Mouse (Mus musculus): Measurements from ENCODE around the gene Dbndd2. TPM values are rescaled to one million over a fixed set of nuclear protein-coding genes. Genes with fewer than 3 reads are reported as not detected.

Dbndd2 gene
- polyA plus RNA-seq, 1 experiment from 2014 or later: 8.8 TPM

DNA sequence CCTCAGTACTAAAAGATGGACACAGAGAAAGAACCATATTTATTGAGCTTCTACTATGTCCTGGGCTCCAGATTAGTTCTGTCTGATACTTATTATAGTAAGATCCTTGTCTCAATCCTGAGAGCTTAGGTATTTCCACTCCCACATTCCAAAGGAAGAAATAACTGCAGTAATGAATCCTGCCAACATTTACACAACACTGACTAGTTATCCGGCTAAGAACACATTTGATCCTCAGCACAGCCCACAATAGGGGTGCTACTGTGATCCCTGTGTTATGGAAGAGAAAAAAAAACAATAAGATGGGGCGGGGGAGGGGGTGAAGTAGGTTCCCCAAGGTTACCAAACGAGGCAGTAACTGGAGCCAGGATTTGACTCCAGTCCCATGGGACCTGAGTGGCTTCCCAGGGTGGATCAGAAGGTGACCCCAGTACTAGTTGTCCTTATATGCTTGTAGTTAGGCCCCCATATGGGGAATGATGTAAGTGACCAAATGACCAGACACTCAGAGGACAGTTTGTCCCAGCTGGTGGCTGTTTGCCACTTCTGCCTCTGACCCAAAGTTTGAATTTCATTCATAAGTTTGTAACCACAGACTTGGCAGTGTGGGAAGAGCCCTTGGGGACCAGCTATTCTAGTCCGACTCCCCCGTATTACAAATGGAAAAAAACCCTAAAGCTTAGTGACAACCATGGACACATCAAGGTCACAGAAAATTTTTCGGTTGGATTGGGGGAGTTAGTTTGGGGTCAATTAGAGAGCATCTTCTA lies 30.3 kb upstream of the Dbndd2 start:
- H3K9ac ChIP-seq: no peak overlapping the region
- H3K4me2 ChIP-seq: 0 out of 2 replicates have a peak overlapping the region, but pooled peaks have one; percentile 1
- no peaks in the 10 kb centered on the region for H3K9me3 ChIP-seq
- peak overlapping the region; percentile 90 for H3K27ac ChIP-seq
- no peak for ATAC-seq (ENCODE audit: borderline replicate concordance, extremely low read depth, low FRiP score, low TSS enrichment)
- H3K36me3 ChIP-seq: no peaks in the 10 kb centered on the region
- H3K4me1 ChIP-seq: peaks cover 56% of the 10 kb centered on the region
- no peak overlapping the region for H3K4me3 ChIP-seq
- H3K27me3 ChIP-seq: no peaks in the 10 kb centered on the region
- WGBS: 54% methylated on average over 6 of the region's 6 CpGs

DNA sequence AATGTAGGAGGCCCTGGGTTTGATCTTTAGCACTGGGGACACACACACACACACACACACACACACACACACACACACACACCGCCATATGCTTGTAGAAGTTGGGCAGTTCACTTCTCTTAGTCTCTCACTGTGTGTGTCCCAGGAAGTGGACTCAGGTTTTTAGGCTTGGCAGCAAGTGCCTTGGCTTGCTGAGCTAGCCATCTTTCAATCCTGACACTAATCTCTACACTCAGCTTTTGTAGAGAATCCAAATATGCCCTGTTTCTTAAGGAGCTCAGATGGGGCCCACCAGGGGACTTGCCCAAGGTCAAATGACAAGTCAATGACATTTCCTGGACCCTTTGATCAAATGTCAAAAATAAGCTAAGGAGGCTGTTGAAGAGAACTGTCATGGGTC lies 29.5 kb upstream of the Dbndd2 start:
- H3K4me1 ChIP-seq: peaks cover 58% of the 10 kb centered on the region
- 64% methylated on average over 1 of the region's 1 CpGs for WGBS
- no peaks in the 10 kb centered on the region for H3K36me3 ChIP-seq
- ATAC-seq (ENCODE audit: borderline replicate concordance, extremely low read depth, low FRiP score, low TSS enrichment): no peak
- H3K9ac ChIP-seq: no peak overlapping the region
- no peaks in the 10 kb centered on the region for H3K27me3 ChIP-seq
- peak overlapping the region; percentile 39; the same call in 1 of the 2 replicates for H3K4me2 ChIP-seq
- H3K27ac ChIP-seq: peak overlapping the region; percentile 90
- no peaks in the 10 kb centered on the region for H3K9me3 ChIP-seq
- H3K4me3 ChIP-seq: no peak overlapping the region

DNA sequence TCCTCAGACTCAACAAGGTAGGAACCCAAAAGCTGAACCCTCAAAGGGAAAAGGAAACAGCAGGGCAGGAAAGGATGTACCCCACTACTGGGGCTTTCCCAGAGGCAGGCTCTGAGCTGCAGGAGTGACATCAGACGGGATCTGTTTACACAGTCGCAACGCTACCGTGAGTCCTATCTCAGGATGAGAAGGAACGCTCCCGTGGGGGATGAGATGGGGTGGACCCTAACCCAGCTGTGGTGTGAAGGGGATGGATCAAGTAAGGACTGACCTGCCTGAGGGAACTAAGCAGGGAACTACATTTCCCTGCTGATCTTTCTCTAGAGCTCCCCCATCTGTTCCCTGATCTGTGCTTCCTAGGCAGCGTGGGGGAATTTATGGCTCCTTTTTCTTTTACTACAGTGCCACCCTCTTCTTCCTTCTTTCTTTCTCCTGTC lies 29.0 kb upstream of the Dbndd2 start, which contains the start of gene Sys1:
TSS of gene Sys1 (plus strand) at position 101 of the 437 bp plus-strand sequence.
- Histone ChIP-seq H3K9me3 (no peaks in the 10 kb centered on the region), H3K36me3 (no peaks in the 10 kb centered on the region), H3K27ac (peak within 1 kb of the TSS; percentile 90), H3K27me3 (no peaks in the 10 kb centered on the region), H3K9ac (peak within 1 kb of the TSS; percentile 1; the same call in 1 of the 2 replicates), H3K4me2 (peak within 1 kb of the TSS; percentile 39), H3K4me1 (peaks cover 59% of the 10 kb centered on the region), H3K4me3 (no peak within 1 kb of the TSS)
- ATAC-seq (ENCODE audit: borderline replicate concordance, extremely low read depth, low FRiP score, low TSS enrichment): no peak
- WGBS: 2% methylated on average over 7 of the region's 7 CpGs

DNA sequence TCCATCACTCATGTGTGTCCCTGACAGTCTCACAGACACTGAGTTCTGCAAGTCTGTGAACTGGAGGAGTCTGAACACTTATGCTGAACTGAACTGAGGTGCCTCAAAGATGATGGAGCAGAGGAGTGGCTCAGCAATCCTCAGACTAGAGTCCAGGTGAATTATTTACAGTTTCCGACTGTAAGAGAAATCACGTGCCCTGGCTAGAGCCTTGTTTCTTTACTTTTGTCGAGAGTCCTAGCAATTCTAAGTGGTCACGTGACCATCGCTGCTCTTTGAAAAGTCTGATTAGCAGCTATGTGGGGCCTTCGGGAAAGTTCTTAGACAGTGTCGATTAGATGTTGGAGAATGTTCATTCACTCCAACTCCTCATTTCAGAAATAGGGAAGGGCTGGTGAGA lies 28.0 kb upstream of the Dbndd2 start:
- peaks cover 1% of the 10 kb centered on the region; the same call in 1 of the 2 replicates for H3K36me3 ChIP-seq
- peak; percentile 28; the same call in 1 of the 2 replicates for ATAC-seq (ENCODE audit: borderline replicate concordance, extremely low read depth, low FRiP score, low TSS enrichment)
- no peak overlapping the region for H3K9ac ChIP-seq
- 40% methylated on average over 7 of the region's 7 CpGs for WGBS
- H3K27ac ChIP-seq: peak overlapping the region; percentile 90
- no peak overlapping the region for H3K4me3 ChIP-seq
- H3K4me1 ChIP-seq: peaks cover 52% of the 10 kb centered on the region
- H3K27me3 ChIP-seq: no peaks in the 10 kb centered on the region
- H3K9me3 ChIP-seq: no peaks in the 10 kb centered on the region
- H3K4me2 ChIP-seq: peak overlapping the region; percentile 14; the same call in 1 of the 2 replicates

DNA sequence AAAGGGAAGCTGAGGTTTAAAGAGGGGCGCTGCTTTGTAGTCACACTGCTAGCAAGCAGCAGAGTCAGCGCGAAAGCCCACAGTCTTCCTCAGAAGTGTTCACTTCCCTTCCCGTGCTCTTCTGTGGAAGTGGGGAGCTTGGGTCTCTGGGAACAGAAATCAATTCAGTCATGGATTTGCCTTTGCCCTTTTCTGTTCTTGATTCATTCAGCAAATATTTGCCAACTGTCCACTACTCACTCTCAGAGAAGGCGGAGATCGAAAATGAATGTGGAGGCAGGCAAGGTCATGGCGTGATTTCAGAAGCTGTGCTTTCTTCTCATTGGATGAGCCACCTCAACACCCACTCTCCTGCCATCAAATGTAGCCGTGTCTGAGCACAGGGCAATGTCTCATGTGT lies 27.4 kb upstream of the Dbndd2 start:
- 57% methylated on average over 8 of the region's 8 CpGs for WGBS

DNA sequence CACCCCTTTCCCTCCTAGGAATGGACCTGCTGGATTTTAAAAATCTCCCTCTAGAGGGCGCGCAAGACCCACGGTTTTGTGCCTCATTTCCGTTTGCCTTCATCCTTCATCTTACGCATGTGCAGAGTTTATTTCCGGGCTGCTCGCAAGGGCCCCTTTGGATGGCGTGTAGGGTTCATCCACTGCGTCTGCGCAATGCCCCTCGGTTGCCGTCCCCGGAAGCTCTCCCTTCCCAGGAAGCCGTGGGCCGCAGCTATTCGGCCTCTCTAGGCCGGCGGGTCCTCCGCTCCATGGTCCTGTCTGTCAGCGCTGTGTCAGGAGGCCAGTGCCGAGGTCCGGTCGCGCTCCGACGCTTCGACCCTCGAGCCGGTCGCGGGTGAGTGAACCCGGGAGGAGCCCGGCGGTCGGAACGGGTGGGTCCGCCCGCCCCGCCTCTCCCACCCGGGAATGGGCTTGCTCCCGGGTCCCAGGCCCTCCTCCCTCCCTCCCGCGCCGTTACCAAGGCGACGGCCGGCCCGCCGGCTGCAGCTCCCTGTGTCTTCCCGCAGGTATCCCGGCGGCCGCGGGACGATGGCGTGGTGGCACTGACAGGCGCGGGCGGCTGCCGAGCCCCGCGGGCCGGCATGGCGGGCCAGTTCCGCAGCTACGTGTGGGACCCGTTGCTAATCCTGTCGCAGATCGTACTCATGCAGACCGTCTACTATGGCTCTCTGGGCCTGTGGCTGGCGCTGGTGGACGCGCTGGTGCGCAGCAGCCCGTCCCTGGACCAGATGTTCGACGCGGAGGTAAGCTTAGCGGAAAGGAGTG lies 25.0 kb upstream of the Dbndd2 start, which contains the start of gene Gm20458:
TSS of gene Gm20458 (plus strand) at position 223 of the 807 bp plus-strand sequence.
- peak within 1 kb of the TSS; percentile 78 for H3K4me2 ChIP-seq
- H3K9me3 ChIP-seq: no peaks in the 10 kb centered on the region
- peak; percentile 97 for ATAC-seq (ENCODE audit: borderline replicate concordance, extremely low read depth, low FRiP score, low TSS enrichment)
- H3K36me3 ChIP-seq: peaks cover 25% of the 10 kb centered on the region
- peak within 1 kb of the TSS; percentile 91 for H3K4me3 ChIP-seq
- under 1% methylated on average over 68 of the region's 79 CpGs for WGBS
- peaks cover 23% of the 10 kb centered on the region for H3K4me1 ChIP-seq
- peak within 1 kb of the TSS; percentile 85 for H3K9ac ChIP-seq
- H3K27me3 ChIP-seq: no peaks in the 10 kb centered on the region
- peak within 1 kb of the TSS; percentile 80 for H3K27ac ChIP-seq

More for the DNA sequence above, 27.4 kb upstream of the Dbndd2 start:
- Histone ChIP-seq H3K4me3 (no peak overlapping the region), H3K4me2 (no peak overlapping the region), H3K9ac (no peak overlapping the region), H3K9me3 (no peaks in the 10 kb centered on the region), H3K27me3 (no peaks in the 10 kb centered on the region), H3K27ac (peak overlapping the region; percentile 64), H3K36me3 (peaks cover 7% of the 10 kb centered on the region; the same call in 1 of the 2 replicates), H3K4me1 (peaks cover 46% of the 10 kb centered on the region)
- ATAC-seq (ENCODE audit: borderline replicate concordance, extremely low read depth, low FRiP score, low TSS enrichment): no peak

DNA sequence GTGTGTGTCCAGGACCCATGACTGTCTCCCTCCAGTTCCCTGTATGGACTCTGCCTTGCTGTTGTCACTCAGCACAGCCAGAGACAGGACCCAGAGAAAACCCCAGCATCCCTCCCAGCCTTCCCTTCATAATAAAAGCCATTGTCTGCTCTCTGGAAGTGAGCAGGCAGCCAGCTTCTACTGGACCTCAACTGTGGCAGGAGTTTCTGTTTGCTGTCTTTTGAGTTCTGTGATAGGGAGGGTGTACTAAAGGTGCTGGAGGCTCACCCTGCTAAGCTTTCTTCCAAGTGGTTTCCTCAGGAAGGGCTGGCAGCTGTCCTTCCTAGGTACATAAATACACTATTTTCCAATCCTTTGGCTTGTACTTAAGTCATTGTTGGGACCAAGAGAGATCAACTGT lies 20.7 kb upstream of the Dbndd2 start:
- Histone ChIP-seq H3K9ac (no peak overlapping the region), H3K4me3 (no peak overlapping the region), H3K27ac (no peak overlapping the region), H3K36me3 (peaks cover 25% of the 10 kb centered on the region), H3K4me1 (peaks cover 10% of the 10 kb centered on the region), H3K4me2 (no peak overlapping the region), H3K9me3 (no peaks in the 10 kb centered on the region), H3K27me3 (no peaks in the 10 kb centered on the region)
- no peak for ATAC-seq (ENCODE audit: borderline replicate concordance, extremely low read depth, low FRiP score, low TSS enrichment)

DNA sequence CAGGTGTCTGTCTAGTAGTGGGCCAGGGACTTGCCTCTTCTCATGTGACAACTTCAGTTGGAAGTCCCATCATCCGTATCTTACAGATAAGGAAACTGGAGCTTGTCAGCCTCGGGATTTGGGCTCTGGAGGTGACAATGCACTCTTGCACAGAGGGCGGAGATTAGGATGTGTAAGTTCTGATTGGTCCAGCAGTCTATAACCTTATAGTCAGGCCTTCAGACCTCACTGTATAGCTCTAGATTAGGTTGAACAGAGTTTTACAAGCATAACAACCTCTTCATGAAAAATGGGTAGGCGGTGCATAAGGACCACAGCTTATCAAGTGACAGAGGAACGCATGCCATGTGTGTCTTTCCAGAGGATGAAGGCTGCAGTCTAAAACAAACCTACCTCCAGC lies 19.1 kb upstream of the Dbndd2 start:
- Histone ChIP-seq H3K9ac (no peak overlapping the region), H3K4me2 (no peak overlapping the region), H3K4me3 (no peak overlapping the region), H3K27me3 (no peaks in the 10 kb centered on the region), H3K36me3 (peaks cover 25% of the 10 kb centered on the region), H3K4me1 (peaks cover 5% of the 10 kb centered on the region), H3K27ac (no peak overlapping the region), H3K9me3 (no peaks in the 10 kb centered on the region)
- no peak for ATAC-seq (ENCODE audit: borderline replicate concordance, extremely low read depth, low FRiP score, low TSS enrichment)
- 64% methylated on average over 5 of the region's 5 CpGs for WGBS

DNA sequence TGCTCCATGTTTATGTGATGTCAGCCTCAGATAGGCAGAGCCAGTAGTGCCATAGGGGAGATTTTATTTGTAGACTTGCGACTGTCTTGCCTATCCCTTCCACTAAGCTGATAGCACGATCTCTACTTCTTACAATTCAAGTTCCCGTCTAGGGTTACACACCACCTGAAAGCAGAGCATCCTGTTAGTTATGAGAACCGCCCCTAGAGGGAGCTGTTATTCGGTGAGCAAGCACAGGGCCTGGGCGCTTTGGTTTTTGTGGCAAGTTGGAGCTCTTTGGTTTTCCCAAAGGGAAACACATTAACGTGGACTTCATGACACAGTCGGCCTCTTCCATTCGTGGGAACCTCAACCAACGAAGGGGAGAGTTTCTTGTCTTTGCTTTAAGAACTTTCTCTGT lies 15.7 kb upstream of the Dbndd2 start:
- no peaks in the 10 kb centered on the region for H3K27me3 ChIP-seq
- WGBS: 22% methylated on average over 10 of the region's 10 CpGs
- H3K4me2 ChIP-seq: no peak overlapping the region
- H3K36me3 ChIP-seq: peaks cover under 1% of the 10 kb centered on the region
- no peak overlapping the region for H3K4me3 ChIP-seq
- no peaks in the 10 kb centered on the region for H3K4me1 ChIP-seq
- H3K9me3 ChIP-seq: no peaks in the 10 kb centered on the region
- no peak overlapping the region for H3K9ac ChIP-seq
- no peak for ATAC-seq (ENCODE audit: borderline replicate concordance, extremely low read depth, low FRiP score, low TSS enrichment)
- H3K27ac ChIP-seq: no peak overlapping the region

DNA sequence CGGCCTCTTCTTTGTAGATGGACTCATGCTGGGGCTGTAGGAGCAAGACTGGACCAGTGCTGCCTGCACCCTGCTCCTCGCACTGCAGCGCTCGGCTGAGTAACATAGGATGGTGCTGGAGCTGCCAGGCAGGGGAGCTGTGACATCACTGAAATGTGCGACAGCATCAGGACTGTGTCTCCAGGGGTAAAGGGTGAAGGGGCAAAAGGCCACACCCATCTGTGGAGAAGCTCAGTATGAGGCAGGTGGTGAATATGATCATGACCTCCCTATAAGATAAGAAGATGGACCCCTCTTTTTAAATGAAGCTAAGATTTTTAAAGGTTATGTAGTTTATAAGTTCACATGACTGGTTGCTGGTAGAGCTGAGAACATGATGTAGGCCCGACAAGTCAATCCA lies 12.3 kb upstream of the Dbndd2 start, which contains the start of gene Trp53tg5:
TSS of gene Trp53tg5 (minus strand) at position 101 of the 400 bp plus-strand sequence.
- Histone ChIP-seq H3K9me3 (no peaks in the 10 kb centered on the region), H3K4me2 (no peak within 1 kb of the TSS), H3K9ac (no peak within 1 kb of the TSS), H3K27ac (no peak within 1 kb of the TSS), H3K36me3 (no peaks in the 10 kb centered on the region), H3K27me3 (no peaks in the 10 kb centered on the region), H3K4me3 (no peak within 1 kb of the TSS), H3K4me1 (no peaks in the 10 kb centered on the region)
- 79% methylated on average over 6 of the region's 6 CpGs for WGBS
- no peak for ATAC-seq (ENCODE audit: borderline replicate concordance, extremely low read depth, low FRiP score, low TSS enrichment)

DNA sequence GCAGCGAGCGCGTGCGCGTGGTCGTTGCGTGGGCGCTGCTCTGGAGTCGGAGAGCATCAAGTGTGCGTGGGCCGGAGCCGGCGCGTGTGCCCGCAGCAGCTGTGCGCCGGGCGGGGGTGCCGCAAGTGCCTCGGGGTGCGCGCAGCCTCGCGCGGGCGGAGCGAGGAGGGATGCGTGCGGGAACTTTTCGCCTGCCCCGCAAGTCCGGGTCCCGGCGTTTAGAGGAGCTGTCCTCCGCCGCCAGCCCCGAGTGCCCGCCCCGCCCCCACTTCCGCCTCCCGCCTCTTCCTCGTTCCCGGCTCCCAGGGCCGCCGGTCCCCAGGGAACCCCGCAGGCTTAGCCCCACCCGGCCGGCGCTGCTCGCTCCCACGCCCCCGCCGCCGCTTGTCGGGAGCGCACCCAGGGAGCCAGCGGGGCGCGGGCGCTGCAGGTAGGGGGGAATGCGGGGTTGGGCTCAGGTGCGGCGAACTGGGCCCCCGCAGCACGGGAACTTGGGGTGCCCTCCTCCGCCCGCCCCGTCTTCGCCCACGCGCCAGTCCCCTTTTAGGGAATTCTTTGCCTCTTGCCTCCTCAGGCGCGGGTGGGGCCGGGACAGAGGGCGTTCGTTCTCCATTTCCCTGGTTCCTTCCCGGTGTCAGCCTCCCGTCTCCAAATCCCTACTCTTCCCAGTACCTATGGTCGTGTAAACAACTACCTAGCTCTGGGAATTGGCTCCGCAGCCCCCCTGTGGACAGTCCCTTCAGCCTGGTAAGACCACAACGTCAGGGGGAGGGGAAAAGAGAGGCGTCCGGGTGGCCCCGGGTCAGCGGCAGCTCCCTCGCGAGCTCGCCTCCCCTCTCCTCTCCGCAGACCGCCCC lies 580 bp downstream of the Dbndd2 start:
- ATAC-seq (ENCODE audit: borderline replicate concordance, extremely low read depth, low FRiP score, low TSS enrichment): peak; percentile 66
- Histone ChIP-seq H3K9ac (peak overlapping the region; percentile 54), H3K4me2 (peak overlapping the region; percentile 100), H3K4me3 (peak overlapping the region; percentile 82), H3K27me3 (peaks cover 26% of the 10 kb centered on the region), H3K9me3 (no peaks in the 10 kb centered on the region), H3K27ac (no peak overlapping the region), H3K36me3 (peaks cover 3% of the 10 kb centered on the region; the same call in 1 of the 2 replicates), H3K4me1 (peaks cover 10% of the 10 kb centered on the region)
- WGBS: under 1% methylated on average over 78 of the region's 90 CpGs
